Mouse (Mus musculus): ENCODE results near the gene 1700020L24Rik.

Gene 1700020L24Rik

GRCm38 (mm10) chr11:83437377-83437776 lies at the start of gene 1700020L24Rik:
1700020L24Rik (plus strand) TSS chr11:83437677.
- DNase-seq = no peak

GRCm38 (mm10) chr11:83393062-83393461 lies 44.4 kb upstream of the 1700020L24Rik start:
- no peak for DNase-seq

GRCm38 (mm10) chr11:83394802-83395439 lies 42.6 kb upstream of the 1700020L24Rik start:
- no peak for DNase-seq

GRCm38 (mm10) chr11:83397626-83398025 lies 39.9 kb upstream of the 1700020L24Rik start:
- no peak for DNase-seq

GRCm38 (mm10) chr11:83398724-83399123 lies 38.8 kb upstream of the 1700020L24Rik start:
- no peak for DNase-seq

- no peak for DNase-seq
These were observed 33.7 kb upstream of the 1700020L24Rik start for GRCm38 (mm10) chr11:83403787-83404186.

GRCm38 (mm10) chr11:83406391-83406790 lies 31.1 kb upstream of the 1700020L24Rik start:
- DNase-seq = no peak

GRCm38 (mm10) chr11:83408242-83408641 lies 29.2 kb upstream of the 1700020L24Rik start:
- DNase-seq = no peak

GRCm38 (mm10) chr11:83409087-83409754 lies 28.3 kb upstream of the 1700020L24Rik start, which contains the start of gene Rasl10b:
Rasl10b (plus strand) TSS chr11:83409137.
- DNase-seq = no peak

- DNase-seq = peak in 1 of 2 experiments; percentile 12
These were observed 27.6 kb upstream of the 1700020L24Rik start for GRCm38 (mm10) chr11:83409792-83410291.

GRCm38 (mm10) chr11:83410510-83410909 lies 27.0 kb upstream of the 1700020L24Rik start:
- no peak for DNase-seq

GRCm38 (mm10) chr11:83417080-83417479 lies 20.4 kb upstream of the 1700020L24Rik start:
- DNase-seq = peak; percentile 60 to 62

- no peak for DNase-seq
These were observed 19.8 kb upstream of the 1700020L24Rik start for GRCm38 (mm10) chr11:83417708-83418107.

GRCm38 (mm10) chr11:83418566-83418965 lies 18.9 kb upstream of the 1700020L24Rik start:
- peak in 1 of 2 experiments; percentile 23 for DNase-seq

GRCm38 (mm10) chr11:83420338-83420737 lies 17.1 kb upstream of the 1700020L24Rik start:
- no peak for DNase-seq

GRCm38 (mm10) chr11:83421305-83421704 lies 16.2 kb upstream of the 1700020L24Rik start:
- DNase-seq = peak; percentile 49 to 62

- DNase-seq = peak; percentile 48 to 57
These were observed 12.8 kb upstream of the 1700020L24Rik start for GRCm38 (mm10) chr11:83424681-83425080.

GRCm38 (mm10) chr11:83426964-83427363 lies 10.5 kb upstream of the 1700020L24Rik start:
- peak in 1 of 2 experiments; percentile 30 for DNase-seq

GRCm38 (mm10) chr11:83429355-83429754 lies 8.1 kb upstream of the 1700020L24Rik start, which contains the start of gene Gas2l2:
Gas2l2 (minus strand) TSS chr11:83429455.
- DNase-seq = no peak

- DNase-seq = no peak
These were observed 4.9 kb upstream of the 1700020L24Rik start for GRCm38 (mm10) chr11:83432533-83432932.

GRCm38 (mm10) chr11:83439426-83440060 lies 2.1 kb downstream of the 1700020L24Rik start:
- DNase-seq = no peak

GRCm38 (mm10) chr11:83440081-83441064 lies 2.9 kb downstream of the 1700020L24Rik start:
- DNase-seq = peak; percentile 87 to 88
